Mouse (Mus musculus) CD8-positive naive resting alpha-beta T cell, adult 2 months (primary cell): ENCODE measurements around the gene Gm11595.
"Not testable (repeated sequence)": the region's sequence is repeated elsewhere in the genome, so short reads cannot be mapped to it uniquely, and the experiment has no call there.

Experiments used
- DNase-seq, 2 experiments: peaks; one replicate each; pipeline ENCODE4 v3.0.0; 2022; ENCODE audit warnings: low read depth in 2 of 2, low spot score in 2 of 2

Gene Gm11595

DNA sequence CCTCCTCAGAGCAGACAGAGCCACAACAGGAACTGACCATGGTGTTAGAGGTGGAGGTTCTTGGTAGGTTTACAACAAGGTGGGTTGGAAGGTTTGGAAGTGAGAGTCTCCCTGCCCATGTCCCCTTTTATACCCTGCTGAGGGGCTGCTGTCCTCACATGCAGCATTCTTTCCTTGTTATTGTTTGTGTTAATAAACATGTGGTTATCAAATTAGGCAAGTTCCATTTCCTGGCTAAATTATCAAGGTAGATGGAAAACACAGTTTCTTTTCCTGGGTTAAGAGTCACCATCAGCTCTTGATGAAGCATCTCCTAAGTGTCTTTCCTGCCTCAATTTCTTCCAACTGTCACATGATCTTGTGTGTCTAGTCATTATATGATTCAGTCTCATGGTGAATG is at the start of gene Gm11595:
Gene Gm11595 (minus strand): TSS at position 101 of the 400 bp plus-strand sequence.
- not testable (repeated sequence) for DNase-seq

- DNase-seq = not testable (repeated sequence)
Observed at GRCm38 (mm10) chr11:99815566-99815965, 42.9 kb upstream of the Gm11595 start, which contains the start of gene Gm11564. TSS of gene Gm11564 (minus strand) at chr11:99815666.

DNA sequence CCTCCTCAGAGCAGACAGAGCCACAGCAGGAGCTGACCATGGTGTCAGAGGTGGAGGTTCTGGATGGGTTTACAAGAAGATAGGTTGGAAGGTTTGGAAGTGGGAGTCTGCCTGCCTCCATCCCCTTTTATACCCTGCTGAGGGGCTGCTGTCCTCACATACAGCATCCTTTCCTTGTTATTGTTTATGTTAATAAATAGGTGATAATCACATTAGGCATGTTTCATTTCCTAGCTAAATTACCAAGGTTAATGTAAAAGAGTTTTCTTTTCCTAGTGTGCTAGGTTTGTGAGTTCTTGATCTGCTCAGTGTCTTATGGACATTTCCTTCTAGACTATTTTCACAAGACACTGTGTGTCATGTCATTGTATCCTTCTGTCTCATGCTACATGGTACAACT is 37.1 kb upstream of the Gm11595 start, which contains the start of gene Krtap4-13:
Gene Krtap4-13 (minus strand): TSS at position 101 of the 400 bp plus-strand sequence.
- not testable (repeated sequence) for DNase-seq

DNA sequence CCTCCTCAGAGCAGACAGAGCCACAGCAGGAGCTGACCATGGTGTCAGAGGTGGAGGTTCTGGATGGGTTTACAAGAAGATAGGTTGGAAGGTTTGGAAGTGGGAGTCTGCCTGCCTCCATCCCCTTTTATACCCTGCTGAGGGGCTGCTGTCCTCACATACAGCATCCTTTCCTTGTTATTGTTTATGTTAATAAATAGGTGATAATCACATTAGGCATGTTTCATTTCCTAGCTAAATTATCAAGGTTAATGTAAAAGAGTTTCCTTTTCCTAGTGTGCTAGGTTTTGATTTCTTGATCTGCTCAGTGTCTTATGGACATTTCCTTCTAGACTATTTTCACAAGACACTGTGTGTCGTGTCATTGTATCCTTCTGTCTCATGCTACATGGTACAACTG is 31.6 kb upstream of the Gm11595 start, which contains the start of gene Gm11554:
Gene Gm11554 (minus strand): TSS at position 101 of the 400 bp plus-strand sequence.
- DNase-seq = not testable (repeated sequence)

DNA sequence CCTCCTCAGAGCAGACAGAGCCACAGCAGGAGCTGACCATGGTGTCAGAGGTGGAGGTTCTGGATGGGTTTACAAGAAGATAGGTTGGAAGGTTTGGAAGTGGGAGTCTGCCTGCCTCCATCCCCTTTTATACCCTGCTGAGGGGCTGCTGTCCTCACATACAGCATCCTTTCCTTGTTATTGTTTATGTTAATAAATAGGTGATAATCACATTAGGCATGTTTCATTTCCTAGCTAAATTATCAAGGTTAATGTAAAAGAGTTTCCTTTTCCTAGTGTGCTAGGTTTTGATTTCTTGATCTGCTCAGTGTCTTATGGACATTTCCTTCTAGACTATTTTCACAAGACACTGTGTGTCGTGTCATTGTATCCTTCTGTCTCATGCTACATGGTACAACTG is 26.1 kb upstream of the Gm11595 start, which contains the start of gene Gm11569:
Gene Gm11569 (minus strand): TSS at position 101 of the 400 bp plus-strand sequence.
- DNase-seq = not testable (repeated sequence)

GRCm38 (mm10) chr11:99793367-99793766 is 20.7 kb upstream of the Gm11595 start, which contains the start of gene Gm11596:
TSS of gene Gm11596 (minus strand) at chr11:99793467.
- DNase-seq = no peak

- DNase-seq = not testable (repeated sequence)
Observed at GRCm38 (mm10) chr11:99784900-99785299, 12.2 kb upstream of the Gm11595 start, which contains the start of gene Krtap4-9. TSS of gene Krtap4-9 (plus strand) at chr11:99785200.

DNA sequence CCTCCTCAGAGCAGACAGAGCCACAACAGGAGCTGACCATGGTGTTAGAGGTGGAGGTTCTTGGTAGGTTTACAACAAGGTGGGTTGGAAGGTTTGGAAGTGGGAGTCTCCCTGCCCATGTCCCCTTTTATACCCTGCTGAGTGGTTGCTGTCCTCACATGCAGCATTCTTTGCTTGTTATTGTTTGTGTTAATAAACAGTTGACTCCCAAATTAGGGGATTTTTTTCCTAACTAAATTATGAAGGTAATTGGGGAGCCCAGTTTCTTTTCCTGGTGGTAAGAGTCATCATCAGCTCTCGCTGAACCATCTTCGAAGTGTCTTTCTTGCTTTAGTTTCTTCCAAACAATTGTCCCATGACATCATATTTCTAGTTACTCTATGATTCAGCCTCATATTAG is 7.9 kb upstream of the Gm11595 start, which contains the start of gene Krtap4-8:
Gene Krtap4-8 (minus strand): TSS at position 101 of the 400 bp plus-strand sequence.
- no peak for DNase-seq

- DNase-seq = no peak
Observed at GRCm38 (mm10) chr11:99778401-99778800, 5.7 kb upstream of the Gm11595 start.

DNA sequence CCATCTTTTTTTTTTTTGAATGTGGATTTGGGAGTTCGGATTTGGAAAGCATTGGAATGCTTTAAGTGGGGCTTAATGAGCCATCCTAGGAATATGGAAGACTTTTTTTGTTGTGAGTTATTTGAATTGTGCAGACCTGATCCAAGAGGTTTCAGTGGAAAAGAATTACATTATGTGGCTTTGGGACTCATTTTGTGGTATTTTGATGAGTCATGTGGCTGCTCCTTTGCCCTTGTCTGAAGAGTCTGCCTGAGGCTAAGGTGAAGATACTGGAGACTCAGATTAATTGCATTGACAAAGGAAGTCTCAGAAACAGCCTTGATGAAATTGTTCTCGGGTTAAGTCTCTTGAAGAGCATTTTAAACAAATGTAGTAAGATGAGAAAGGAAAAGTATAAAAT is 4.3 kb downstream of the Gm11595 start:
- DNase-seq = no peak

GRCm38 (mm10) chr11:99758877-99759276 is 13.8 kb downstream of the Gm11595 start:
- DNase-seq = no peak

GRCm38 (mm10) chr11:99743985-99744384 is 28.7 kb downstream of the Gm11595 start:
- no peak for DNase-seq

GRCm38 (mm10) chr11:99734190-99734589 is 38.5 kb downstream of the Gm11595 start, which contains the start of gene Gm14180:
TSS of gene Gm14180 (minus strand) at chr11:99734290.
- no peak for DNase-seq

GRCm38 (mm10) chr11:99724061-99724460 is 48.7 kb downstream of the Gm11595 start:
- no peak for DNase-seq
